Mouse (Mus musculus): ENCODE data around the gene Fcna. TPM values are rescaled to one million over a fixed set of nuclear protein-coding genes. Genes with fewer than 3 reads are reported as not detected.
A peak's percentile ranks its signal among the peaks of the same experiment; 100 is the strongest.

Gene Fcna
- polyA plus RNA-seq, 1 experiment from 2014 or later: 5.3 TPM

DNA sequence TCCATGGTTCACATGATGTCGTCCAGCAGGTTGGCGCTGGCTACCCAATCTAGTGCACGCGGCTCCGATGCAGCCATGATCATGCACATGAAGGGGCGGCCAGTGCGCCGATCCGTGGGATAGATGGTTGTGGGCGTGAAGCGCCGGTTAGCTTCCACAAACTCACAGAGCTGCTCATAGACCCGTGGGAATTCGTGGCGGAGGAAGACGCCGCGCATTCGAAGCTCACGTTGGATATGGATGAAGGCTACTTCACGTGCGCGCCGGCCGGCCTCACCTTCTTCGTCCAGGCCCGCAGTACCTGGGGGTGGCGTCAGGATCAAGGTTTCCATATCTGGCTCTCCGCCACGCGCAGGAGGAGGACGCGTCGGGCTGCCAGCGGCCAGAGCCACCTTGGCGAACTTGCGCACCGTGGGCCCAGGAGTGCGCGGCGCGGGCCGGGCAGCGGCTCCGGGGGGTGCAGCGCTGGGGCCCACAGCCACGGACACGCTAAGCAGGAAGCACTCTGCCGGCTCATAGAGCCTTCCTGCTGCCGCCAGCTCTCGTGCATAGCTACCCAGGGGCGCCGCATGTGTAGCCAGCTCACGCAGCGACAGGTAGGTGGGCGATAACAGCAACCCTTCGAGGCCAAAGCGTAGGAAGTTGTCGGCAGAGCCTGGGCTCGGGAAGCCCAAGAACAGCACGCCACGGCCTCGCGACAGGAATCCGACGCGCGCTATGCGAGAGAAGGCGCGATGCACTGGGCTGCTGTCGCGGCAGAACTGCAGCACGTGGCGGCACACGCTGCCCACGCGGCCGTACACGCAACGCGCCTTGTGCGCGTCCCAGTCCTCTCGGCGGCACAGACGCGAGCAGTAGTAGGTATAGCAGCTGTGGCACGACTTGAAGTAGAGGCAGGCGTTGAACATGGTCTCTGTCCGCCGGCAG lies 50.6 kb downstream of the Fcna start:
- H3K27me3 ChIP-seq (ENCODE audit: control insufficient read depth, insufficient read depth, low read length): peaks cover 49% of the 10 kb centered on the region
- peak overlapping the region; percentile 39 for H3K4me2 ChIP-seq (ENCODE audit: low read depth, low read length)
- no peaks in the 10 kb centered on the region for H3K36me3 ChIP-seq (ENCODE audit: control insufficient read depth, insufficient read depth, low read length)
- peak overlapping the region; percentile 25 for H3K4me3 ChIP-seq (replicated peaks; ENCODE audit: low read length)
- ATAC-seq (ENCODE audit: insufficient read depth, low FRiP score): no peak
- 17% methylated on average over 90 of the region's 92 CpGs for WGBS
- H3K4me1 ChIP-seq (ENCODE audit: control insufficient read depth, insufficient read depth, low read length): peaks cover 49% of the 10 kb centered on the region
- peak overlapping the region; percentile 47; the same call in 1 of the 2 replicates for H3K9ac ChIP-seq (ENCODE audit: low read length)
- H3K27ac ChIP-seq (ENCODE audit: low read length): no peak overlapping the region
- no peaks in the 10 kb centered on the region for H3K9me3 ChIP-seq (replicated peaks; ENCODE audit: control insufficient read depth, low read length)

DNA sequence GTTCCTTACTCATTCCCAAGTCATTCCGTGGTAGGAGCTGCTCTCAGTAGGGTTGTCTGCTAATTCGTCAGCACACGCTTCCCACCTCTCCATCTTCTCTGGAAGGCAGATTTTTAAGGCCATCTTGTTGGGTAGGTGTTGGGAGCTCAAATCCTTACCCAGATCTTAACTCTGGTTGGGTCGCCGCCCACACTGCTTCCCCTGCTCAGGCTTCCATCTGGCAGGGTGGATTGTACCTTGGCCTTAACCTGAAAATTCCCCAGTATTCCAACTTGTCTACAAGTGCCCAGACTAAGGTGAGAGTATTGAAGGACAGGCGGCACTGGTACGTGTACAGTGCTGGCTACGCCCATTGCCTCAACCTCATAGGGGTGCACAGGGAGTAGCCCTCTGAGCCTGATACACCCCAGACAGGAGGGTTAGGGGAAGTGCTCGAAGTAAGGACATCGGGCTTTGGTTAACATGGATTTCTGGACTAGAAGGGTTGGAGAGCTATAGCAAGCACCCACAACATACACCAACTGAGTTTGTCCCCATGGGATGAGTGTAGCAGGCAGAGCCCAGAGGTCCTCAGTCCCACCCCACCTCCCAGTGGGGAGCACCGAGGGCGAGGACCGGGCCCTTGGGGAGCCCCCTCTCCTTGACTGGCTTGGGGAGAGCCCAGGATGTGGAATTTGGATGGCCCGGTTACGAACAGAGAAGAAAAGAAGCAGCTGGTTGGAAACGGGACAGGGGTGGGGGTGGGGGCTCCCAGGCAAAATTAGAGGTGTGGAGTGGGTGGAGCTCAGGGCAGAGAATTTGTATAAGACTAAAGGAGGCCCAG lies 51.6 kb downstream of the Fcna start:
- Histone ChIP-seq H3K4me2 (ENCODE audit: low read depth, low read length) (peak overlapping the region; percentile 96; the same call in 1 of the 2 replicates), H3K27ac (ENCODE audit: low read length) (no peak overlapping the region), H3K9ac (ENCODE audit: low read length) (peak overlapping the region; percentile 87; the same call in 1 of the 2 replicates), H3K27me3 (ENCODE audit: control insufficient read depth, insufficient read depth, low read length) (peaks cover 49% of the 10 kb centered on the region), H3K4me1 (ENCODE audit: control insufficient read depth, insufficient read depth, low read length) (peaks cover 41% of the 10 kb centered on the region), H3K9me3 (replicated peaks; ENCODE audit: control insufficient read depth, low read length) (no peaks in the 10 kb centered on the region), H3K36me3 (ENCODE audit: control insufficient read depth, insufficient read depth, low read length) (no peaks in the 10 kb centered on the region), H3K4me3 (replicated peaks; ENCODE audit: low read length) (no peak overlapping the region)
- 68% methylated on average over 16 of the region's 16 CpGs for WGBS
- ATAC-seq (ENCODE audit: insufficient read depth, low FRiP score): no peak

DNA sequence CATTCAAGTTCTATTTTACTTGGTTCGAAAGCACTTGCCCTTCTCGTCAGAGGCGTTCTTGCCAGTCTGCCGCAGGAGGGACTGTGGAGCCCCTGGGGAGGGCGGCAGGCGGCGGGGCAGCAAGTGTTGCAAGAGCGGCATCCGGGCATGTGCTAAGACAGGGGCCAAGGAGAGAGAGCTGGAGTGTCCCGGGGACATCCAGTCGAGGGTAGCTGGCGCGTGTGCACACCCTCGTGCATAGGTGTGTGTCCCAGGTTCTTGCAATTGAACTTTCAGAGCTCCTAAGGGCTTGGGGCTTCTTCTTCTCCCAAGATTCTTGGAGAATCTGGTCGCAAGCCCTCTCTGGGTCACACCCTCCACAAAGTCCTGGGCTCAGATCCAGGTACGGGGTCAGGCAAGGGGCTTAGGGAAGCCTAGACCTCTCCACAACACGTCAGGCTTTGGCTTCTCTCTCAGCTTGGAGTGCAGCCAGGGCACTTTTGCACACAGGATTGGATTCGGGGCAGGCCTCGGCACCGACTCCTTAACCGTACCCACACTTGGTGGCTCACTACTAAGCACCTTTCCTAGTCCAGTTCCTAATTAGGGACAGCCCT lies 52.3 kb downstream of the Fcna start:
- Histone ChIP-seq H3K36me3 (ENCODE audit: control insufficient read depth, insufficient read depth, low read length) (0 out of 2 replicates have a peak, but pooled peaks cover 1% of the 10 kb centered on the region), H3K9ac (ENCODE audit: low read length) (peak overlapping the region; percentile 87), H3K4me2 (ENCODE audit: low read depth, low read length) (peak overlapping the region; percentile 96), H3K27ac (ENCODE audit: low read length) (peak overlapping the region; percentile 97), H3K9me3 (replicated peaks; ENCODE audit: control insufficient read depth, low read length) (no peaks in the 10 kb centered on the region), H3K4me3 (replicated peaks; ENCODE audit: low read length) (peak overlapping the region; percentile 67), H3K27me3 (ENCODE audit: control insufficient read depth, insufficient read depth, low read length) (peaks cover 44% of the 10 kb centered on the region), H3K4me1 (ENCODE audit: control insufficient read depth, insufficient read depth, low read length) (peaks cover 39% of the 10 kb centered on the region)
- WGBS: 12% methylated on average over 21 of the region's 21 CpGs
- no peak for ATAC-seq (ENCODE audit: insufficient read depth, low FRiP score)

Other genes with a start within 250 kb of the Fcna start
- 16.6 and 19.4 TPM in 2 replicates for gene Entpd2, start 232.2 kb downstream of the Fcna start, polyA plus RNA-seq (2015; fragmentation: Nextera tagmentation; extraction: Ambion mirVana)
- gene Npdc1, start 228.7 kb downstream of the Fcna start, polyA plus RNA-seq (2015; fragmentation: Nextera tagmentation; extraction: Ambion mirVana): 54.9 and 66.1 TPM in 2 replicates
- gene Fut7, start 204.8 kb downstream of the Fcna start, polyA plus RNA-seq (2015; fragmentation: Nextera tagmentation; extraction: Ambion mirVana): 0.19 TPM in 1 of 2 replicates, not detected in the other
- gene Abca2, start 199.3 kb downstream of the Fcna start, polyA plus RNA-seq (2015; fragmentation: Nextera tagmentation; extraction: Ambion mirVana): 4.0 and 4.6 TPM in 2 replicates
- 60.5 and 113 TPM in 2 replicates for gene Clic3, start 171.2 kb downstream of the Fcna start, polyA plus RNA-seq (2015; fragmentation: Nextera tagmentation; extraction: Ambion mirVana)
- gene Paxx, start 166.9 kb downstream of the Fcna start, polyA plus RNA-seq (2015; fragmentation: Nextera tagmentation; extraction: Ambion mirVana): 44.1 and 49.4 TPM in 2 replicates
- gene Ptgds, start 158.0 kb downstream of the Fcna start, polyA plus RNA-seq (2015; fragmentation: Nextera tagmentation; extraction: Ambion mirVana): 6.1 and 6.7 TPM in 2 replicates
- gene Lcn12, start 134.1 kb downstream of the Fcna start, polyA plus RNA-seq (2015; fragmentation: Nextera tagmentation; extraction: Ambion mirVana): not detected in 2 replicates
- 76.5 and 86.0 TPM in 2 replicates for gene Fbxw5, start 127.3 kb downstream of the Fcna start, polyA plus RNA-seq (2015; fragmentation: Nextera tagmentation; extraction: Ambion mirVana)
- gene C8g, start 126.3 kb downstream of the Fcna start, polyA plus RNA-seq (2015; fragmentation: Nextera tagmentation; extraction: Ambion mirVana): 8.9 and 9.5 TPM in 2 replicates
- gene Traf2, start 81.1 kb downstream of the Fcna start, polyA plus RNA-seq (2015; fragmentation: Nextera tagmentation; extraction: Ambion mirVana): 31.5 and 32.1 TPM in 2 replicates
- gene Edf1, start 70.2 kb downstream of the Fcna start, polyA plus RNA-seq (2015; fragmentation: Nextera tagmentation; extraction: Ambion mirVana): 377 and 401 TPM in 2 replicates
- gene Mamdc4, start 53.2 kb downstream of the Fcna start, polyA plus RNA-seq (2015; fragmentation: Nextera tagmentation; extraction: Ambion mirVana): 74.0 and 87.4 TPM in 2 replicates
- gene Phpt1, start 52.8 kb downstream of the Fcna start, polyA plus RNA-seq (2015; fragmentation: Nextera tagmentation; extraction: Ambion mirVana): 120 and 123 TPM in 2 replicates
- 0.26 and 0.94 TPM in 2 replicates for gene Ajm1, start 46.3 kb downstream of the Fcna start, polyA plus RNA-seq (2015; fragmentation: Nextera tagmentation; extraction: Ambion mirVana)
- 56.4 and 60.3 TPM in 2 replicates for gene Rabl6, start 19.5 kb downstream of the Fcna start, polyA plus RNA-seq (2015; fragmentation: Nextera tagmentation; extraction: Ambion mirVana)
- gene Ccdc183, start 10.4 kb downstream of the Fcna start, polyA plus RNA-seq (2015; fragmentation: Nextera tagmentation; extraction: Ambion mirVana): 0.09 and 0.15 TPM in 2 replicates
- gene Tmem141, start 6.0 kb downstream of the Fcna start, polyA plus RNA-seq (2015; fragmentation: Nextera tagmentation; extraction: Ambion mirVana): 27.8 and 33.9 TPM in 2 replicates
- gene Lcn8, start 25.1 kb upstream of the Fcna start, polyA plus RNA-seq (2015; fragmentation: Nextera tagmentation; extraction: Ambion mirVana): 0.37 TPM in 1 of 2 replicates, not detected in the other
- not detected in 2 replicates for gene Lcn5, start 29.9 kb upstream of the Fcna start, polyA plus RNA-seq (2015; fragmentation: Nextera tagmentation; extraction: Ambion mirVana)
- gene Lcn6, start 48.8 kb upstream of the Fcna start, polyA plus RNA-seq (2015; fragmentation: Nextera tagmentation; extraction: Ambion mirVana): not detected in 2 replicates
- gene Lcn10, start 54.7 kb upstream of the Fcna start, polyA plus RNA-seq (2015; fragmentation: Nextera tagmentation; extraction: Ambion mirVana): not detected in 2 replicates
- gene Obp2a, start 72.0 kb upstream of the Fcna start, polyA plus RNA-seq (2015; fragmentation: Nextera tagmentation; extraction: Ambion mirVana): not detected in 2 replicates
- gene Bmyc, start 78.7 kb upstream of the Fcna start, polyA plus RNA-seq (2015; fragmentation: Nextera tagmentation; extraction: Ambion mirVana): 62.0 and 73.4 TPM in 2 replicates
- gene Obp2b, start 109.0 kb upstream of the Fcna start, polyA plus RNA-seq (2015; fragmentation: Nextera tagmentation; extraction: Ambion mirVana): not detected in 2 replicates
- gene Lcn3, start 137.5 kb upstream of the Fcna start, polyA plus RNA-seq (2015; fragmentation: Nextera tagmentation; extraction: Ambion mirVana): not detected in 2 replicates
- not detected in 2 replicates for gene Lcn11, start 149.0 kb upstream of the Fcna start, polyA plus RNA-seq (2015; fragmentation: Nextera tagmentation; extraction: Ambion mirVana)
- not detected in 2 replicates for gene Gm13539, start 154.2 kb upstream of the Fcna start, polyA plus RNA-seq (2015; fragmentation: Nextera tagmentation; extraction: Ambion mirVana)
- gene Glt6d1, start 187.8 kb upstream of the Fcna start, polyA plus RNA-seq (2015; fragmentation: Nextera tagmentation; extraction: Ambion mirVana): not detected in 2 replicates
- gene Lcn9, start 195.1 kb upstream of the Fcna start, polyA plus RNA-seq (2015; fragmentation: Nextera tagmentation; extraction: Ambion mirVana): not detected in 2 replicates
- 0.13 TPM in 1 of 2 replicates, not detected in the other for gene Sohlh1, start 219.2 kb upstream of the Fcna start, polyA plus RNA-seq (2015; fragmentation: Nextera tagmentation; extraction: Ambion mirVana)
- gene Kcnt1, start 235.7 kb upstream of the Fcna start, polyA plus RNA-seq (2015; fragmentation: Nextera tagmentation; extraction: Ambion mirVana): 0.65 and 0.90 TPM in 2 replicates